Mouse (Mus musculus) gonadal fat pad, adult 2 months (tissue): ENCODE data around the gene Sf3a2. TPM values are rescaled to one million over a fixed set of nuclear protein-coding genes. Genes with fewer than 3 reads are reported as not detected.

Experiments
- DNase-seq: peaks from one replicate; pipeline ENCODE4 v3.0.0-alpha.2; 2012; ENCODE audit warnings: low read depth
- polyA plus RNA-seq: library from polyadenylated mRNA; depleted of rRNA; stranded (reverse); fragments of >200 nt; gene quantifications from 2 replicates; pipeline ENCODE4 v1.2.3, GENCODE M21; 2012; rRNA removed

Sf3a2 gene
- 20.1 and 33.9 TPM in 2 replicates for polyA plus RNA-seq

GRCm38 (mm10) chr10:80798150-80799006 is at the start of gene Sf3a2, which contains the start of gene Plekhj1:
Sf3a2 (plus strand) TSS chr10:80798198.
Plekhj1 (minus strand) TSS chr10:80798626.
- DNase-seq = no peak

GRCm38 (mm10) chr10:80748609-80749008 is 49.4 kb upstream of the Sf3a2 start:
- no peak for DNase-seq

DNA sequence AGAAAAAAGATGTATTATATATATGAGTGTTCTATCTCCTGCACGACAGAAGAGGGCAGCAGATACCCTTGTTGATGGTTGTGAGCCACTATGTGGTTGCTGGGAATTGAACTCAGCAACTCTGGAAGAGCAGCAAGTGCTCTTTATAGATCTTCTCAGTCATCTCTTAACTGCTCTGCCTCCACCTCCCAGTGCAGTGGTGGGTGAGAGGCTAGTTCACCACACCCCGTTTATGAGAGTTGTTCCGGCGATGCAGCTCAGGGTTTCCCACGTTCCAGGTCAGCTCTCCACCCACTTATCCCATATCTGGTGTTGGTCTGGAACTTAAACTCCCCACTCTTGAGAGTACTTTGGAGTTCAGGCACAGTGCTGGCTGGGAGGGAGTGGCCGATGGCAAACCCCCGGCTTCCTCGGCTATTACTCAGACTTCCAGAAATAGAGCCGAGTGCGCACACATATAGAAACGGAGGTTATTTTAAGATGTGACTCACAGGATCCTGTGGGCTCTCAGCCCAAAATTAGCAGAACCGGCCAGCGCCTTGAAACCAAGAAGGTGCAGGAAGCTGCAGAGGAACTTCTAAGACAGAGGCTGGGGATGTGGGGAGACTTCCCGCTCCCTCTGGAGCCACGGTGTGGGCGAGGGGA is 46.7 kb upstream of the Sf3a2 start:
- no peak for DNase-seq

GRCm38 (mm10) chr10:80752079-80752625 is 45.8 kb upstream of the Sf3a2 start:
- no peak for DNase-seq

DNA sequence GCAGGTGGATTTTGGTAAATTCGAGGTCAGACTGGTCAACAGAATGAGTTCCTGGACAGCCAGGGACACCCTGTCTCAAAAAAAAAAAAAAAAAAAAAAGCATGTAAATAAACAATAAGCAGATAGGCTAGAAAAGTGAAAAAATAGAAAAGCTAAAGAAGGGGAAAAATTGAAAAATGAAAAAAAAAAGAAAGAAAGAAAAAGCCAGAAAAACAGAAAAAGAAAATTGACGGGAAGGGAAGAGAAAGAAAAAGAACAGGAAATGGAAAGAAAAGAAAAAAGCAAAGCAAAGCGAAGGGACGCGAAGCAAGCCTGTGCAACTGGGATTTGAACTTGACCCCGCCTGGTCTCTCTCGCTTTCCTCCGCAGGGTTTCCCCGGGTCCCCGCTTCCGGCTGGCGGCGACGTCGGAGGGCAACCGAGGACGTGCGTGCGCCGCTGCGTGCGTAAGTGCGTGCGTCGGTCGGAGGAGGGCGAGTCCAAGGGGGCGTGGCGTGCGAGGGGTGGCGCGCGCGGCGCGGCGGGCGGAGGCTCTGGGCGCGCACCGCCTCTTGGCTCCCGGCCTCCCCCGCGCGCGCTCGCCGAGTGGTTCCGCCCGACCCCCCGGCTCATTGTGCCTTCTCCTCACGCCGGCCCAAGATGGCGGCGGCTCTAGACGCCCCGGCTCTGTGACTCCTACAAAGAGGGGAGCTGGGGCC is 43.3 kb upstream of the Sf3a2 start, which contains the start of gene Dot1l:
Gene Dot1l, plus strand, starts transcription at position 613 of the 697 bp plus-strand sequence.
- DNase-seq = no peak

- DNase-seq = no peak
Observed at GRCm38 (mm10) chr10:80755291-80756015, 42.5 kb upstream of the Sf3a2 start.

GRCm38 (mm10) chr10:80756099-80756498 is 41.9 kb upstream of the Sf3a2 start:
- no peak for DNase-seq

DNA sequence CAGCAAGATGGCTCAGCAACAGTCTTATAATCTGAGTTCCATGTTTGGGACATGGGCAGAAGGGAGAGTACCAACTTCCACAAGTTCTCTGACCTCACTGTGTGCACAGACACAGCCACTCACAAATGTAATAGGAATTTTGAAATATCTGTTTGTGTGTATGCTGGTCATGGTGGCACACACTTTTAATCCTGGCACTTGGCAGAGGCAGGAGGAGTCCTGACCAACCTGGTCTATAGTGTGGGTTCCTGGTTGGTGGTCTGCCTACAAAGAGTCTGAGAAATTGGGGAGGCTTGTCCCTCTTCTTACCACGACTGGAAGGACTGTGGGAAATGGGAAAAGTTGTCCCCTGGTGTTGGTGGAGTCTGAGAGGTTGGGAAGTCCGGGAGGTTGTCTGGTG is 41.5 kb upstream of the Sf3a2 start:
- no peak for DNase-seq

DNA sequence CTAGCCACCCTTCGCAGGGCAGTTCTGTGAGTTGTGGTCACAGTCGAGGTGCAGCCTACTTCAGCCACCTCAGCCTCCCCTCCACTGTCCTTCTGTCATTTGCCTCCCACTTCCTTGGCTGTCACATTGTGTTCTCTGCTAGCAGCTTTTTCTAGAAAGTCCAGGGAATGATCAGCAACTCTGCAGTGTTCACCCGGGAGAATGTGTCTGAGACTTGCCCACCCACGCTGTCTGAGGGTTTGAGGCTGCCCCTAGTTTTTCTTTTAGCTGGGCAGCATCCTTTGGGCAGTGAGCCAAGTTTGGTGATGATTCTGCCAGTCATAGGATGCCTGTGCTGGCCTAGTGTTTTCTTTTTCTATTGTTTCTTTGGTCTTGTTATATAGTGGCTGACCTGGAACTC is 41.0 kb upstream of the Sf3a2 start:
- DNase-seq = no peak

- no peak for DNase-seq
Observed at GRCm38 (mm10) chr10:80757717-80758116, 40.3 kb upstream of the Sf3a2 start.

DNA sequence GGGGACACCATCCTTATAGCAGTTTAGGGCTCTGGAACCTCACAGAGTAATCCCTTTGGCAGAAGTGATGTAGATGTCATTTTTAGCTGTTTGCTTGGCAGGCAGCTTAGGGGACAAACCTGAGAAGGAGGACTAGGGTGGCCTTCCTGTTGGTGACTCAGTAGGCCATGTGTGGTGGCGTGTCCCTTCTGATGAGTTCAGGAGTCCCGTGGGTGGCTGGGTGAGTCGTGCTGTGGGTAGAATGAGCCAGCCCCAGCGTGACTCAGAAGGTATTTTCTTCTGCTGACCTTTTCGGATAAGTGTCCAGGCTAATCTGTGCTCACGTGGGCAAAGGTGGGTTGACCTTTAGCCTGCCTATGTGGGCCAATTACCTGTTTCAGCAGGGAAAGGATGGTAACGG is 39.3 kb upstream of the Sf3a2 start:
- no peak for DNase-seq

DNA sequence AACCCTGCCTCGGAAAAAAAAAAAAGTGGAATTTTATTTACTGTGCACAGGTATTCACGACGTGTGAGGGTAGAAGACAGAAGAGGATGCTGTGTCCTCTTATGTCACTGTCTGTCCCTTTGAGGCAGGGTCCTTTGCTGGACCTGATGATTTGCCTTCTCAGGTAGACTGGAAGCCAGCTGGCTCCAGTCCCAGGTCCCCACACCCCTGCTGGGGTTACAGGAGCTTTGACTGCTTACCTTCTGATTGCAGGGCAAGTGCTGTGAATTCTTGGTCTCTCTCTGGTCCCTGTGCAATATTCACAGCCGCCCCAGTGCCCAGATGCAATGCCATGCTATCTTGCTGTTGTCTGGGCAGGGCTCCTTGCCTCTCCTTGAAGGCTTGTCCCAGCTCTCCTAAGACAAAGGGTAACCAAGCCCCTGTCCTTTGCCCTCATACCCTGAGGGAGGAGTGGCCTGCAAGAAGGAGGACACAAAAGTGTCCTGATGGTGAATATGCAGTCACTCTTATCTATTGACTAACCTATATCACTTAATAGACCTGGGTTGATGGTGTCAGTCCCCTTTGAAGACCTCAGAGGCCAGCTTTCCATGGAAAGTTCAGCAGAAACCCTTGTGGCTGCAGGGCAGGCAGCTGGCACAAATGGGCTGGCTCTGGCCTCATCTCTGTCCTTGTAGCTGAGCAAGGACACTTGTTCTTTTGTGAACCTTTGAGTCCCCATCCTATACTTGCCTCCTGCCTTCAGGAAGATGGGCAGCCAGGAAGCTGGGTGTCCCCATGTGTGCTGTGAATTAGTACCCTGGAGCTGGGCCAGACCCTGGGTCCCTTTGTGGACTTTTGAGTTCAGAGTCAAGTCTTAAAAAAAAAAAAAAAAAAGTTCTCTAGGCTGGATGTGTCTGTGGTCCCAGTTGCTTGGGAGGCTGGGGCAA is 37.1 kb upstream of the Sf3a2 start:
- no peak for DNase-seq

DNA sequence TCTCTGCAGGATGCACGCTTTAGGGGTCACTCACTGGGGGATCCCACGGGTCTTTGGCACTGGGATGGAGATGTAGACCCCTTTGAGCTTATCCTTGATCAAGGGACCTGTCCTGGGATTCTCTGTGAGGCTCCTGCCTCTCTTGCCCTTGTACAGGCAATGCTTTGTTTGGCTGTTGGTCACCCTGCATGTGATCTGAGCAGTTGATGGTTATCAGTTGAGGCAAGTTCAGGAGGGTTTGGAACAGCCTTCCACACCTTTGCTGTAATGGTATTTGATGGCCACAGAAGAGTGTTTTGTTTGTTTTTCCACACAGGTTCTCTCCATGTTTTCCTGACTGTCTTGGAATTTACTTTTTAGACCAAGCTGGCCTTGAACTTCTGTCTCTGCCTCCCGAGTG is 36.2 kb upstream of the Sf3a2 start:
- DNase-seq = no peak

GRCm38 (mm10) chr10:80763502-80763901 is 34.5 kb upstream of the Sf3a2 start:
- DNase-seq = no peak

DNA sequence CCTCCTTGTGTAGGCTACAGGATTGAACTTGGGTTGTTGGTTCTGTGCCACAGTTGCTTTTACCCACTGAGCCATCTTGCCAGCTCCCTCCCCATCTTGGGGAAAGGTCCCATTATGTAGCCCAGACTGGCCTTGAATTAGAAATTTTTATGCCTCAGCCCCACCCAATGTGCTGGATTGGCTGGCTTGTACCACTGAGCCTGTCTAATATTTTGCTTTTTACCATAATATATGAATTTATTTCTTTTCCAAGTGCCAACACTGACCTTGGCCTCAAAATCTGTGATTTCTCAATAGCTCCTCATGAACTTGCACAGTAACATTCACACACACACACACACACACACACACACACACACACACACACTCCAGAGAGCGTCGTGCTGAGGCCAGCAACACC is 32.3 kb upstream of the Sf3a2 start:
- no peak for DNase-seq

DNA sequence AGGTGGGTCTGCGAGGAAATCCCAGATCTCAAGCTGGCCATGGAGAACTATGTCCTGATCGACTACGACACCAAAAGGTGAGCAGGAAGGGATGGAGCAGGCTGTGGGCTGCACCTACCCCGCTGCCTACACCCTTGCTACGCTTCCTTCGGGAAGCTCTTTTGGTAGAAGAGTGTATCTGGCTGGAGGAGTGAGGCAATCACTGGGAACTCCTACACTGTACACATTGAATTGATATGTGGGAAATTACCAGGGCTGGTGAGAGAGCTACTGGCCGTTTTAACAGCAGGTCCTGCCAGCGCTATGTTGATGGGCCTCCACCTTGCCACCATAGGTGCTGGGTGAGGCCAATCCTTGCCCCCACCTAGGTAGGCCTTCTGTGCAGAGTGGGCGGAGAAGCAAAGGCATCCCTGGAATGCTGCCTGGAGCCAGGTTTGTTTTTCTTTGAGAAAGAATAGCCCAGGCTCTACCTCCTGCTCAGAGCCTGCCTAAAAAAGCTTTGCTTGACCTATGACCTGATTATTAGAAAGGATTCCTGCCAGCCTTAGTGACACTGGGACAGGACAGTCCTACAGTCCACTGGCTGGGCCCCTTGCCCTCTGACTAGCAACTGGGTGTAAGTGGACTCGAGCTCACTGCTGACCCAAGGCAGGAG is 31.7 kb upstream of the Sf3a2 start:
- DNase-seq = no peak

GRCm38 (mm10) chr10:80768365-80768764 is 29.6 kb upstream of the Sf3a2 start:
- no peak for DNase-seq

- no peak for DNase-seq
Observed at GRCm38 (mm10) chr10:80773816-80774215, 24.2 kb upstream of the Sf3a2 start.

GRCm38 (mm10) chr10:80774549-80774948 is 23.4 kb upstream of the Sf3a2 start:
- DNase-seq = no peak

DNA sequence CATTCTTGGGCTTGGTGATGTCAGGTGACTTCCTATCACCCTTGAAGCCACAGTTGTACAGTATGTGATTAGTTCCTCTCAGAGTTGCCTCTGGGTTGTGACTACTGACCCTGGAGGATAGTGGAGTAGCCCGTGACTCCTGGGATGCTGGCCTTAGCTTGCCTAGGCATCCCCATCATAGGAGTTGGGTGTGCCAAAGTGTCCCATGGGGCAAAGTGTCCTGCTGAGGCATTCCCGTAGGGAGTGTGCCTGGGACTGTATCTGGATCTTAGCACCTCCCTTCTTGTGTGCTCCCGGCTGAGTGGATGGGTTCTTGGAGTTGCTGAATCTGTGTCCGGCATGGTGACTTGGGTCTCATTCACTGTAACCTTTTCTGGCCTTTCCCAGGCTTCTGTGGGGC is 23.0 kb upstream of the Sf3a2 start:
- DNase-seq = no peak
